Mouse (Mus musculus): ENCODE results near the gene Cyp2d10.

Cyp2d10 gene

DNA sequence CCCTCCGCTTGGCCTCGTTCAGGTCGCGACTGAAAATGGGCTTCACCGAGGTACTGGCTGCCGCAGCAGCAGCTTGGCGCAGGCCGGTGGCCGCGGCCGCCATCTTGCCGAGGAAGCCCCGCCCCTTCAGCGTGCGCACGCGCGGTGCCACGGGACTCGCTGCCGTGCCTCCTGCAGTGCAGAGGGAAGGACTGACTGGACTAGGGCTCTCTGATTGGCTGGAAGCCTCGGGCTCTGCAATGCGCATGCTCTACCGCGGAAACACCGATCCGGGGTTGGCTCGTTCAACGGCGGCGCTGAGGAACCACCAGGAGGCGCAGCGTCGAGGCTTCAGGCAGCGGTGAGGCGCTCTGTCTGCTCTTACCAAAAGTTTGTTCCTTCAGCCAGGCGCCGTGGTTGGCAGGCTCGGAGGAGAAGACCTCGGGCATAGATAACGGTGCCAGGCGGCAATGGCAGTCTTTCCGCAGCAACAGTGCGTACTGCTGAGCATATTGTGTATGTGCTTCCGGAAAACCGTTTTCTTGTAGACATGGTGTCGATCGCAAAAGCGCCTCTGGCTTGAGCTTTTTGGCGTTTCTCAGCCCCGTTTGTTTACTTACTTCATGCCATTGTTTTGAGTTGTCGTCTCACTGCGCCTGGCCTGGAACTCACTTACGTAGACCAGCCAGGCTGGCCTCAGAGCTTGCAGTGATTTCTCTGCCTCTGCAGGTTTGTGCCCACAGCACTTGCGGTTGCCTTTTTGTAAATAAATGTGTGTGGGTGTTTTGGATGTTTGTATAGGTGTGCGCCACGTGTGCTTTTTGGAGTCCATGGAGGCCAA is 52.7 kb downstream of the Cyp2d10 start, which contains the start of gene Ndufa6:
TSS of gene Ndufa6 (minus strand) at position 197 of the 820 bp plus-strand sequence.
- DNase-seq: peak; percentile 100

- DNase-seq: no peak
Observed at GRCm38 (mm10) chr15:82353745-82354113, 53.3 kb downstream of the Cyp2d10 start.

DNA sequence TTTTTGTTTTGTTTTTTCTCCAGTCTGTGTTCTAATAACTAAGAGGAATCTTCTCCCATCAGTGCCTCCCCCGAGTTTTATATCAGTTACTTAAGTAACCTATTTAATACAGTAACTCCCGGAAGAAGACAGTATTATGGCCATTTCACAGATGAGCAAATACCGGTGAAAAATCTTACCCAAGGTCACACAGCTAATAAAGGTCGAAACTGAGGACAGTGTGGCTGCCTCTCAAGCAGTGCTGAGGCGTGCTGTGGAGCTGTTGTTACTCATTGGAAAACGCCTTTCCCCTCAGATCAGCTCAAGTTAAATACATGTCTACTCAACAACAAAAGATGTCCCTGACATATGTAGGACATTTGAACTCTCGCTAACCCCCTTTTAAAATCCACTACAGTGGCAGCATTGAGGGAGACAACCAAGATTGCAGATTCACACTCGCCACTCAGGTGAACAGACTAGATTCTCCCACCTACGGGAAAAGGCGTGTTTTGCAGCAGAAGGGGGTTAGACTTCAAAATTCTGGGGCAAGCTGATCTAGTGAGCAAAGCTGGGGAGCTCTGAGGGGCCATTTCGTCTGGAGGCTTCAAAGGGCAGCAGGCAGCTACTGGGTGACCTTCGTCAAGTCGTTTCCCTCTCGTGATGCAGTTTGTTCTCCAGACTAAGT is 53.8 kb downstream of the Cyp2d10 start:
- no peak for DNase-seq

Measured in cerebellum, postnatal 10 days (tissue).